Mouse (Mus musculus): Measurements from ENCODE around the gene Lhfp. TPM values are rescaled to one million over a fixed set of nuclear protein-coding genes. Genes with fewer than 3 reads are reported as not detected.

The Lhfp gene
- polyA plus RNA-seq, 1 experiment = 13.7 TPM

DNA sequence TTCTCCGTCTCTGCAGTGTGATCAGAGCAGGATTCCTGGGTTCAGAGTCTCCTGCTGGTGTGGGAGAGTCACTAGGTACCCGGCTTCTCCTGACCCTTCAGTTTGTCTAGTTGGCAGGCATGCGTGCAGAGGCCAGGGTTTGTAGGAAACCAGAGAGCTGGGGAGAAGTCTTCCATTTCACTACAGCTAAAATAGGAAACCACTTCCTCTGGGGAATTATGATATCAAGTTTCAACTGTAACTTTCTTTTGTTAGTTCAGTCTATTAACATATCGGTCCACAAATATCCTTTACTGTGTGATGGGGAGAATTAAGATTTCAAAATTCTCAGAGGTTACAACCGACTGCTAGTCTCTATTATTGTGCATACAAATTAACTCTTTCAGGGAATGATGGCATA, 5.3 kb upstream of the Lhfp start:
- H3K4me3 ChIP-seq (replicated peaks; ENCODE audit: control insufficient read depth, low read depth, low read length) = no peak overlapping the region
- no peak overlapping the region for H3K27ac ChIP-seq (ENCODE audit: control insufficient read depth, insufficient read depth, low read depth, low read length, poor library complexity)
- 21% methylated on average over 5 of the region's 5 CpGs for WGBS
- no peak for TF ChIP-seq CTCF (IDR thresholded peaks at IDR 0.05; ENCODE audit: control insufficient read depth, insufficient read depth, low read length)
- no peak for TF ChIP-seq POLR2A (IDR thresholded peaks at IDR 0.05; ENCODE audit: borderline replicate concordance, control insufficient read depth, low read depth, low read length)
- H3K4me1 ChIP-seq (ENCODE audit: control insufficient read depth, insufficient read depth, low read length) = no peaks in the 10 kb centered on the region; the same call in 1 of the 2 replicates

DNA sequence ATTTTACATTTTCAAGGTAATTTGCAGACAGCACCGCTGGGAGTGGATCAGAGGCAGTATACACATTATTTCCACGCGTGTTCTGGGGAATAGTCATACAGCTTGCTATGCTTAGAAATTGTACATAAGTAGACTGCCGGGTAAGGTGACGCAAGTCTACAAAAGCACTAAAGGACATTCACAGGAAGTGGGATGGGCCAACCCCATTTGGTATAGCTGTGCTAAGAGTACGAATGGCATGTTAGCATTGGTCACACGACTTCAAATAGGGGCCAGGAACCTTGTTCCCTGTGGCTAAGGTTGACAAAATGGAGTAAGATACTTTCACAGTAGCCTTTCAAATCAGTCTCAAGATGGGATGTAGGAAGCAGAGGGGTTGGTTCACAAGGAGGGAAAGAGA, 4.4 kb upstream of the Lhfp start:
- Histone ChIP-seq H3K27ac (ENCODE audit: control insufficient read depth, insufficient read depth, low read depth, low read length, poor library complexity) (no peak overlapping the region), H3K4me3 (replicated peaks; ENCODE audit: control insufficient read depth, low read depth, low read length) (no peak overlapping the region), H3K4me1 (ENCODE audit: control insufficient read depth, insufficient read depth, low read length) (no peaks in the 10 kb centered on the region; the same call in 1 of the 2 replicates)
- 53% methylated on average over 7 of the region's 7 CpGs for WGBS
- no peak for TF ChIP-seq POLR2A (IDR thresholded peaks at IDR 0.05; ENCODE audit: borderline replicate concordance, control insufficient read depth, low read depth, low read length)
- no peak for TF ChIP-seq CTCF (IDR thresholded peaks at IDR 0.05; ENCODE audit: control insufficient read depth, insufficient read depth, low read length)

DNA sequence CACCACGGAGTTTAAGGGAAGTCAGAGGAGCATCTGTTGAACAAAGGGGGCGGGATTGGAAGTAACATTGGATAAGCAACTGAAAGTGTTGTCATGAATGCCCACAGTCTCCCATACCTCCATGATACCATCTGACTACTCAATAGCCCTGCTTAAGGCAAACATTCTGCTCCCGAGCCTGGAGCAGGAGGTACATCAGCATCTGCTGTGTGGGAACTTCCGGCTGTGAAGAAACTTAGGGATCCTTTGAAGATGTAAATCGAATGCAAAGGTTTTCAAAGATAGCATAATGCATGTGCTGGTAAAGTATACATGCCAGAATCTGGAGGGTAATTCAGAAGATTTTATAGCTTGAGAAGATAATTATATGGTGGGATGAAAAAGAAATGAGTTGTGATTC, 2.4 kb upstream of the Lhfp start:
- Histone ChIP-seq H3K4me1 (ENCODE audit: control insufficient read depth, insufficient read depth, low read length) (no peaks in the 10 kb centered on the region), H3K27ac (ENCODE audit: control insufficient read depth, insufficient read depth, low read depth, low read length, poor library complexity) (no peak overlapping the region), H3K4me3 (replicated peaks; ENCODE audit: control insufficient read depth, low read depth, low read length) (no peak overlapping the region)
- no peak for TF ChIP-seq POLR2A (IDR thresholded peaks at IDR 0.05; ENCODE audit: borderline replicate concordance, control insufficient read depth, low read depth, low read length)
- TF ChIP-seq CTCF (IDR thresholded peaks at IDR 0.05; ENCODE audit: control insufficient read depth, insufficient read depth, low read length) = no peak
- 62% methylated on average over 5 of the region's 5 CpGs for WGBS

DNA sequence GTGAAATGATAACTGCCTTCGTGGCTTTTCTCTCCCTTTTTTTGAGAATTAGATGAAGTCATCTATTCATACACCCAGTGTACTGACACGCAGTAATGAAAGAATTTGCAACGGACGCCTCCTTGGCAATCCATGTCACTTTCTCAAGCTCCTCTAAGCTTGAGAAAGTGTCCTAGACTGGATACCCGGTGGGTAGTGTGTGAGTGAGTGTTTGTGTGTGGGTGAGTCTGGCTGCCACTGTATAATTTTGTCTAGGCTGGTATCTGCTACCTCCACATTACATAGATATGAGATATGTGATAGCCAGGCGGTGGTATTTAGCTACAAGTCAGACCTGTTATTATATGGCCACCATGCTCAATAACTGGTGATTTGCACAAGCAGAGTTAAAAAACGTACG, 1.6 kb upstream of the Lhfp start:
- Histone ChIP-seq H3K4me1 (ENCODE audit: control insufficient read depth, insufficient read depth, low read length) (no peaks in the 10 kb centered on the region), H3K4me3 (replicated peaks; ENCODE audit: control insufficient read depth, low read depth, low read length) (no peak overlapping the region), H3K27ac (ENCODE audit: control insufficient read depth, insufficient read depth, low read depth, low read length, poor library complexity) (no peak overlapping the region)
- WGBS = 75% methylated on average over 8 of the region's 8 CpGs
- no peak for TF ChIP-seq POLR2A (IDR thresholded peaks at IDR 0.05; ENCODE audit: borderline replicate concordance, control insufficient read depth, low read depth, low read length)

GRCm38 (mm10) chr3:53040593-53041410, 526 bp upstream of the Lhfp start:
- TF ChIP-seq POLR2A (IDR thresholded peaks at IDR 0.05; ENCODE audit: borderline replicate concordance, control insufficient read depth, low read depth, low read length) (no peak), CTCF (IDR thresholded peaks at IDR 0.05; ENCODE audit: control insufficient read depth, insufficient read depth, low read length) (no peak)
- Histone ChIP-seq H3K4me1 (ENCODE audit: control insufficient read depth, insufficient read depth, low read length) (no peaks in the 10 kb centered on the region), H3K4me3 (replicated peaks; ENCODE audit: control insufficient read depth, low read depth, low read length) (no peak overlapping the region), H3K27ac (ENCODE audit: control insufficient read depth, insufficient read depth, low read depth, low read length, poor library complexity) (no peak overlapping the region)
- 13% methylated on average over 17 of the region's 17 CpGs for WGBS

DNA sequence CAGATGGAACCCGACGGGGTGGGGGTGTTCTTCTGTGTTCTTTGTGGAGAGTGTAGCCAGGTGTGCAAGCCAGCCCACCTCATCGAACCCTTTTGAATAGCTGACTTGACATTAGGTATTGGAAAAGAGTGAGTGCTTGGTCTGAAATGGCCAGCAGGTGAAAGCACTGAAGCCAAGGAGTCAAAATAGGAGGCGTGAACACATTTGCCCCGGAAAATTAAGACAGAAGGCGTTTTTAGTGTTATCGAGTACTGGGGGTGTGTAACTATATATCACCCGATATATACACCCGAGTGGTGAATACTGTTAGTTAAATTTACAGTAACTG, 876 bp downstream of the Lhfp start:
- no peak for TF ChIP-seq POLR2A (IDR thresholded peaks at IDR 0.05; ENCODE audit: borderline replicate concordance, control insufficient read depth, low read depth, low read length)
- no peak for TF ChIP-seq CTCF (IDR thresholded peaks at IDR 0.05; ENCODE audit: control insufficient read depth, insufficient read depth, low read length)
- Histone ChIP-seq H3K4me1 (ENCODE audit: control insufficient read depth, insufficient read depth, low read length) (no peaks in the 10 kb centered on the region), H3K4me3 (replicated peaks; ENCODE audit: control insufficient read depth, low read depth, low read length) (no peak overlapping the region), H3K27ac (ENCODE audit: control insufficient read depth, insufficient read depth, low read depth, low read length, poor library complexity) (no peak overlapping the region)
- 24% methylated on average over 9 of the region's 9 CpGs for WGBS

- Histone ChIP-seq H3K27ac (ENCODE audit: control insufficient read depth, insufficient read depth, low read depth, low read length, poor library complexity) (no peak overlapping the region), H3K4me1 (ENCODE audit: control insufficient read depth, insufficient read depth, low read length) (no peaks in the 10 kb centered on the region), H3K4me3 (replicated peaks; ENCODE audit: control insufficient read depth, low read depth, low read length) (no peak overlapping the region)
- 90% methylated on average over 13 of the region's 13 CpGs for WGBS
- no peak for TF ChIP-seq CTCF (IDR thresholded peaks at IDR 0.05; ENCODE audit: control insufficient read depth, insufficient read depth, low read length)
- TF ChIP-seq POLR2A (IDR thresholded peaks at IDR 0.05; ENCODE audit: borderline replicate concordance, control insufficient read depth, low read depth, low read length) = no peak
Measured at GRCm38 (mm10) chr3:53043206-53043780, 2.0 kb downstream of the Lhfp start.

GRCm38 (mm10) chr3:53044238-53044637, 2.9 kb downstream of the Lhfp start:
- TF ChIP-seq CTCF (IDR thresholded peaks at IDR 0.05; ENCODE audit: control insufficient read depth, insufficient read depth, low read length) (no peak), POLR2A (IDR thresholded peaks at IDR 0.05; ENCODE audit: borderline replicate concordance, control insufficient read depth, low read depth, low read length) (no peak)
- WGBS = 79% methylated on average over 7 of the region's 7 CpGs
- H3K27ac ChIP-seq (ENCODE audit: control insufficient read depth, insufficient read depth, low read depth, low read length, poor library complexity) = no peak overlapping the region
- no peaks in the 10 kb centered on the region for H3K4me1 ChIP-seq (ENCODE audit: control insufficient read depth, insufficient read depth, low read length)
- no peak overlapping the region for H3K4me3 ChIP-seq (replicated peaks; ENCODE audit: control insufficient read depth, low read depth, low read length)

Measured in bone marrow, adult 2 months (tissue).